Mouse (Mus musculus) liver, embryonic 15.5 days (tissue): Measurements from ENCODE around the gene Pde6d. TPM values are rescaled to one million over a fixed set of nuclear protein-coding genes. Genes with fewer than 3 reads are reported as not detected.
"Not testable (repeated sequence)": the region's sequence is repeated elsewhere in the genome, so short reads cannot be mapped to it uniquely, and the experiment has no call there.

ENCODE experiments used
- ATAC-seq: fragments of 200-750 bp; cut with Nextera tagmentation; 2 replicates; pipeline ENCODE4 v1.8.0; 2017; ENCODE audit warnings: moderate number of reproducible peaks, mild to moderate bottlenecking, moderate library complexity; ENCODE audit not compliant: insufficient read depth
- H3K27ac ChIP-seq: fragments of 300-500 bp; sonication (generic); replicated peaks from 2 replicates; pipeline ENCODE4 v1.5.1; 2015; ENCODE audit warnings: mild to moderate bottlenecking, inconsistent platforms
- H3K27me3 ChIP-seq: fragments of 300-500 bp; sonication (generic); 2 replicates; pipeline ENCODE4 v1.6.1; 2015; ENCODE audit warnings: mild to moderate bottlenecking, inconsistent platforms
- H3K36me3 ChIP-seq: fragments of 300-500 bp; sonication (generic); replicated peaks from 2 replicates; pipeline ENCODE4 v1.6.1; 2015; ENCODE audit warnings: moderate library complexity, mild to moderate bottlenecking, inconsistent platforms
- H3K4me1 ChIP-seq: fragments of 300-500 bp; sonication (generic); replicated peaks from 2 replicates; pipeline ENCODE4 v1.6.1; 2015; ENCODE audit warnings: inconsistent platforms
- H3K4me2 ChIP-seq: fragments of 300-500 bp; sonication (generic); 2 replicates; pipeline ENCODE4 v1.6.1; 2015; ENCODE audit warnings: moderate library complexity, mild to moderate bottlenecking, inconsistent platforms
- H3K4me3 ChIP-seq: fragments of 300-500 bp; sonication (generic); replicated peaks from 2 replicates; pipeline ENCODE4 v1.5.1; 2015; ENCODE audit warnings: mild to moderate bottlenecking, inconsistent platforms
- H3K9ac ChIP-seq: fragments of 300-500 bp; sonication (generic); 2 replicates; pipeline ENCODE4 v1.6.1; 2015; ENCODE audit warnings: moderate library complexity, mild to moderate bottlenecking, inconsistent platforms
- H3K9me3 ChIP-seq: fragments of 300-500 bp; sonication (generic); replicated peaks from 2 replicates; pipeline ENCODE4 v1.6.1; 2016; ENCODE audit warnings: inconsistent platforms
- whole genome bisulfite sequencing: fragments of 180-500 bp; shearing (Covaris S2); methylation state at CpG from one replicate; pipeline ENCODE4 v1.1.7; 2015; ENCODE audit warnings: mixed read lengths; ENCODE audit not compliant: insufficient replicate concordance; 5-methylcytosine and 5-hydroxymethylcytosine counted together
- polyA plus RNA-seq: library from polyadenylated mRNA; unstranded; fragments of >200 nt; fragmentation: Nextera tagmentation; extraction: Ambion mirVana; gene quantifications from 2 replicates; pipeline ENCODE4 v1.2.1, GENCODE M21; 2015

The Pde6d gene
- polyA plus RNA-seq, 1 experiment from 2014 or later: 29.0 TPM

DNA sequence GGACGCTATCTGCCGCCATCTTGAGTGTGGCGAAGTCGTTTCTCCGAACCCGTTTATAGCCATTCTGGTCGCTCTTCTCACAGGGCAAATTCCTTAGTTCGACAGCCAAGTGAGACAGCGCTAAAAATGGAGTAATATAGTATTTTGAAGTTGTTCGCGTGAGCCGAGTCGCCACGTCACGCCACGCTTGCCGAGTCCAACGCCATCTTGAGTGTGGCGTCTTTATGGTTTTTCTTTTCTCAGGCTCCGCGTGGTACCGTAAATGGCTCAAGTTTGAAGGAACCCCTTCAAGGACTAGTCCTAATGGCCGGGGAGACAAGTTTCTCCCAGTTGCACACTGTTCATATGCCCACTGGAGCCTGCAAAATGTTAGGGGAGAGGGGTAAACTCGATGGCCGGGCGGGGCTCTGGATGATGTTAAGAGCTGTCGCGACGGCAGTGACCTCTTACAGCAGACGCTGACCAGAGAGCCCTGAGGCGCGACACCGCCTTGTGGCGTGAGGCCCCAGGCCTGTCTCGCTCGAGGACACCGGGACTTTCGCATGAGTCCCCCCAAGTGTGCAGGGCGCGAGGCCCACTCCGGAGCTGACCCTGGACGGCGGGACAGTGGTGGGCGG, 56.8 kb downstream of the Pde6d start:
- H3K4me1 ChIP-seq: peaks cover 60% of the 10 kb centered on the region
- peak overlapping the region; percentile 97 for H3K27ac ChIP-seq

DNA sequence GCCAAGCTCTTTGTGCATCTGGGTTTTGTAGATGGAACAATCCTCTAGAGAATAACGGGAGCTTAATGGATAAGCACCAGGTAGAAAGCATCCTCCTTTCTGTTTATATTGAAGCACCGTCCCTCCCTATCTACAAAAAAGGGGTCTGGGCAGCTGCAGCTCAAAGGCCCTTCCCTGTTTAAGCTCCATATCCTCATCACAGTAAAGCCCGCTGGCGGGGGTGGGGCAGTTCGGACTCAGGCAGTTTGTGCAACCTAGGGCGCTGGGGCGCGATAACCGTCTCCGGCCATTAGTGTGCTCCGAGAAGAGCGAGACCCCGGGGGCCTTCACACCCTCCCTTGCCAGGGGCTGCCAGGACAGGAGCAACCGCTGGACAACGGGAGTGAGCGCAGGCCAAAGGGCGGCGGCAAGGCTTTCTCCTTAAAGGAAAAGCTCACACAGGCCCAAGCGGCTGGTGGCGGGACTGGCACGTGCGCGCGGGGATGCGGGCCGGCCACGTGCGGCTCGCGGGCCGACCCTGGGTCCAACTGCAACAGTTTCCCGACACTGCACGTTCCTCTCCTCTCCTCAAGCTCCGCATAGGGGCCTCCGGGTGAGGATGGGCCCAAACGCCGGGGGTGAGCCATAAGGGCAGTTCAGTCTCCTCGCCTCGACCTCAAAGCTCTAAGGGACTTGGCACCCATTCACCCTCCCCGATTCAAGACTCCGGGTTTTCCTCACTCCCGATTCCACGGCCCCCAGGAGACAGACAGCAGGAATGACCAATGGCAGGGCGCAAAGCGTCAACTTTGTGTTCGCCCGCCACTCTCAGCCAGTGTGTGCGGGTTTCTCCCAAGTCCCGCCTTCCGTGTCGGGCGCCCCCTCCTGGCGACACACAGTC, 57.6 kb downstream of the Pde6d start:
- WGBS: 2% methylated on average over 53 of the region's 53 CpGs
- Histone ChIP-seq H3K36me3 (peaks cover 12% of the 10 kb centered on the region), H3K9ac (peak overlapping the region; percentile 98), H3K9me3 (no peaks in the 10 kb centered on the region), H3K27ac (peak overlapping the region; percentile 97), H3K4me3 (peak overlapping the region; percentile 99), H3K4me2 (peak overlapping the region; percentile 96), H3K4me1 (peaks cover 62% of the 10 kb centered on the region), H3K27me3 (no peaks in the 10 kb centered on the region)
- ATAC-seq: peak; percentile 62

More for the DNA sequence above, 56.8 kb downstream of the Pde6d start:
- ATAC-seq: peak; percentile 6
- Histone ChIP-seq H3K4me3 (peak overlapping the region; percentile 99), H3K9ac (peak overlapping the region; percentile 98), H3K36me3 (peaks cover 14% of the 10 kb centered on the region), H3K9me3 (no peaks in the 10 kb centered on the region), H3K4me2 (peak overlapping the region; percentile 96), H3K27me3 (no peaks in the 10 kb centered on the region)
- under 1% methylated on average over 44 of the region's 44 CpGs for WGBS

DNA sequence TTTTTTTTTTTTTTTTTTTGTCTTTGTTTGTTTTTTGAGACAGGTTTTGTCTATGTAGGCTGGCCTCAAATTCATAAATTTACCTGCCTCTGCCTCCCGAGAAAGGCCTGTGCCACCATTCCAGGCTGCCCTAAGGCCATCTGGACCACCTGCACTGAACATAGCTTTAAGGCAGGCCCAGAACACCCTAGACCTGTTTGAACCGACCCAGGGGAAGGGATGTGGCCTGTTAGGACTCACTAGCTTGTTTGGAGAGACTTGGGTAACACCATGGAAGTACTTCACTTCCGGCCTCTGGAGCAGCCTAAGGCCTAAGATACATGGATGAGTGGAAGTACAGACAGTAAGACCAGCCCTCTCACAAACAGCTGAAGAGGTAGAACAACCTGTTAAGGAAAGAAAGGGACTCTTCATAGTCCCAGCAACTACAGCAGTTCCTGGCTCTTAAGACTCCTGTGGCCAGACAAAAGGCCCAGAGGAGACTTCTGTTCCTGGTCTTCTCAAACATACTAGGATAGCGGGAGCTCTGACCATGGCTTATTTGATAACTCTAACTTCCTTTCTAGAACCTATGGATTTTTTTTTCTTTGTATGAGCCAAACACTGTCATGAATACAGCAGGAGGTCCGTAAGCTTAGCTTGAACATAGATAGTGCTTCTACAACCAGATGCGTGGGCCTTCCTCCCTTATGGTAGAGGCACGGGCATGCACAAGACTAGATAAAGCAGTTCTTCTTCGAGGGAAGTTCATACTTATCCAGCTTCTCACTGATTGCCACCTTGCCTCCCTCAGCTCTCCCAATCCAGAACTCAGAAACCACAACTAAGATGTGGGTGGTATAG, 58.4 kb downstream of the Pde6d start:
- Histone ChIP-seq H3K9ac (peak overlapping the region; percentile 68), H3K4me2 (peak overlapping the region; percentile 96), H3K36me3 (peaks cover 4% of the 10 kb centered on the region), H3K4me3 (peak overlapping the region; percentile 99; the same call in 1 of the 2 replicates), H3K9me3 (no peaks in the 10 kb centered on the region), H3K27ac (peak overlapping the region; percentile 97), H3K27me3 (no peaks in the 10 kb centered on the region), H3K4me1 (peaks cover 54% of the 10 kb centered on the region)
- WGBS: 42% methylated on average over 8 of the region's 8 CpGs
- ATAC-seq: no peak

DNA sequence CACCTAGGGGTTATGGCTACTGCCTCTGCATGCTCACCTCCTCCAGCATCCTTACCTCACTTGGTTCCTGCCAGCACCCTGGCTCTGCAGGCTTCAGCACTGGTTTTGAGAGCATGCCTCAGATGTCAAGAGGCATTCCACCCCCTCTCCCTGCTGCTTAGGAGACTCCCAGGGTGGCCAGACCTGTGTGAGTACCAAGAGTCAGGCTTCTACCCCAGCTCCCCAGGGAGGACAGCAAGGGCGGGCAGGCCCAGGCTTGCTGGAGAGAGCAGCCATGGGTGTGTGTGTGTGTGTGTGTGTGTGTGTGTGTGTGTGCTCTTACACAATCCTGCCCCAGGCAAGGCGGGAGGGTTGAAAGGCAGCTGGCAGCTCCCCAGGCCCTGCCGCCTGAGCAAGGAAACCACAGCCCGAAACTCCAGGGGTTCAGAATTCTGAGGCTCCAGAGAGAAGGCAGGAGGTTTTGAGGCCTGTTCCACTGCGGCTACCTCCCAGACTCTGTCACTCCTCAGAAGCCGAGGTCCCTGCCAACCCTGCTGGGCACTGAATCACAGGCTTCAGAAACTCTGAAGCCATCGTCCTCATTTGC, 60.0 kb downstream of the Pde6d start:
- no peak for ATAC-seq
- Histone ChIP-seq H3K9me3 (no peaks in the 10 kb centered on the region), H3K4me1 (peaks cover 41% of the 10 kb centered on the region), H3K36me3 (no peaks in the 10 kb centered on the region), H3K27me3 (0 out of 2 replicates have a peak, but pooled peaks cover 4% of the 10 kb centered on the region), H3K4me3 (no peak overlapping the region), H3K27ac (peak overlapping the region; percentile 33; the same call in 1 of the 2 replicates), H3K9ac (no peak overlapping the region), H3K4me2 (no peak overlapping the region)
- WGBS: 73% methylated on average over 7 of the region's 7 CpGs

DNA sequence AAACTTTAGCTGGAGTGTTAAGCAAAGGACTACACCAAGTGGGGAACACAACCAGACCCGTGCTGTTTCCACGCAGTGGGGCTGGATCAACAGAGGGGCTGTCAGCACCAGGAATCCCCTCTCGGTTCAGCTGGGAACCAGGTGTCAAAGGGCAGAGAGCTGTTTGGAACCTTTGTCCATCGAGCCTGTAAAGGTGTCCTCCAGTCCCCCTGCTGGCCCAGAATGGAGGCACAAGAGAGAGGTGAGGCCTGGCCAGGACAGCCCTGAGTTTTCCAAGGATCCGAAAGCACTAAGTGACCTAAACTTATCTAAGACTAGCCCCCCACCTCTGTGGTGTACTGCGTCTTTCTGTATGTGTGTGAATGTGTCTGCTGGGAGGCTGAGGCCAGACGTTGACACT, 62.1 kb downstream of the Pde6d start:
- WGBS: 30% methylated on average over 7 of the region's 7 CpGs
- H3K4me1 ChIP-seq: peaks cover 34% of the 10 kb centered on the region

DNA sequence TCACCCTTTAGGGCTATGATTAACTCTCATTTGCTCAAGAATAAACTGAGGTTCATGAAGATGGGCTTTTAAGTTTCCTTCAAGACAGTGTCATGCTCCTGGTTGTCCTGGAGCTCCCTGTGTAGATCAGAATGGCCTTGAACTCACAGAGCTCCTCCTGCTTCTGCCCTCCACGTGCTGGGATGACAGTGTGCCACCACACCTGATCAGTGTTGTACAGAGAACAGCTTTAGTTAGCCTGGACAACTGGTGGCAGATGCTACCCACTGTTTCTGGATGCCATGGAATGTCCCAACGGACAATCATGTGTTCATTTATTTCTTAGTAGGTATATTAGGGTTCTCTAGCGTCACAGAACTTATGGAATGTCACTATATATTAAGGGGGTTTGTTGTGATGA, 65.4 kb downstream of the Pde6d start:
- H3K27ac ChIP-seq: no peak overlapping the region
- H3K9ac ChIP-seq: no peak overlapping the region
- WGBS: 59% methylated on average over 3 of the region's 3 CpGs
- peaks cover 8% of the 10 kb centered on the region for H3K4me1 ChIP-seq
- no peak for ATAC-seq
- no peaks in the 10 kb centered on the region for H3K36me3 ChIP-seq
- no peak overlapping the region for H3K4me2 ChIP-seq
- no peak overlapping the region for H3K4me3 ChIP-seq
- 0 out of 2 replicates have a peak, but pooled peaks cover 4% of the 10 kb centered on the region for H3K27me3 ChIP-seq
- H3K9me3 ChIP-seq: no peaks in the 10 kb centered on the region

More for the DNA sequence above, 62.1 kb downstream of the Pde6d start:
- ATAC-seq: no peak
- Histone ChIP-seq H3K4me2 (no peak overlapping the region), H3K27ac (no peak overlapping the region), H3K9me3 (no peaks in the 10 kb centered on the region), H3K36me3 (no peaks in the 10 kb centered on the region), H3K9ac (no peak overlapping the region), H3K4me3 (no peak overlapping the region), H3K27me3 (0 out of 2 replicates have a peak, but pooled peaks cover 4% of the 10 kb centered on the region)

DNA sequence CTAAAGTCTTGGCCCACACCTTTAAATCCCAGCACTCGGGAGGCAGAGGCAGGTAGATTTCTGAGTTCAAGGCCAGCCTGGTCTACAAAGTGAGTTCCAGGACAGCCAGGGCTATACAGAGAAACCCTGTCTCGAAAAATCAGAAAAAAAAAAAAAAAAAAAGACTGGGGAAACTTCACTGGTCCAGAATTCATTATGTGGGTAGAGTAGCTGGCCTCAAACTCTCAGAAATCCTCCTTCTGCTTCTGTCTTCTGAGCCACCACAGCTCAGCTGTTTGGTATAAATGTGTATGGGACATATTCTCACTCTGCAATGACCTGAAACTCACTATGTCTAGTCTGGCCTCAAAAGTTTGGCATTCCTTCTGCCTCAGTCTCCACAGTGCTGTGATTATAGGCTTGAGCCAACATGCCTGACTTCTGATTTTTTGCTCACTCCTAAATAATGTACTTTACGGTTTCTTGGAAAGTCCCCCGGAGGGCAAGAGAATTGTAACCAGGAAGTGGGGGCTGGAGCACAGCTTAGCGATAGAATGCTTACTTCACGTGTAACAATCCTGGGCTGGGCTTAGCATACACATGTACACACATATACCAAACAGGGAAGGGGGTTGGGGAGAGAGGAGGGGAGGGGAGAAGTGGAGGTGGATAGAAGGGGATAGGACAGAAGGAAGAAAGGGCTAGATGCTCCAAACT, 66.6 kb downstream of the Pde6d start:
- no peaks in the 10 kb centered on the region for H3K9me3 ChIP-seq
- 0 out of 2 replicates have a peak, but pooled peaks cover 4% of the 10 kb centered on the region for H3K27me3 ChIP-seq
- no peak overlapping the region for H3K27ac ChIP-seq
- no peaks in the 10 kb centered on the region for H3K36me3 ChIP-seq
- no peak overlapping the region for H3K4me2 ChIP-seq
- no peak for ATAC-seq
- peaks cover 18% of the 10 kb centered on the region for H3K4me1 ChIP-seq
- no peak overlapping the region for H3K4me3 ChIP-seq
- 45% methylated on average over 6 of the region's 6 CpGs for WGBS
- no peak overlapping the region for H3K9ac ChIP-seq

DNA sequence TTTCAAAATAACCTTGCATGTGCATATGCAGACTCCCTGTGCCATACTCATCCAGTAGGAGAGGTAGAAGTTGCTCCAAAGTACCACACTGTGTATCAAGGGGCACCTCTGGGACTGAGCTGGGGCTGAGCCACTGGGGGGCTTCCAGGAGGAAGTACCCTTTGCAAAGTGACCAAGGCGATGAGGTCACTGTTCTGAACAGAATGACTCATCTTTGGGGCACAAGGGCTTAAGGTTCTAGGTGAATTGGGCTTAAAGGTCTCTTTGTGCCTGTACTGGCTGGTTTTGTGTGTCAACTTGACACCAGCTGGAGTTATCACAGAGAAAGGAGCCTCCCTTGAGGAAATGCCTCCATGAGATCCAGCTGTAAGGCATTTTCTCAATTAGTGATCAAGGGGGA, 69.4 kb downstream of the Pde6d start:
- not testable (repeated sequence) for H3K9me3 ChIP-seq, H3K4me3 ChIP-seq, H3K4me2 ChIP-seq, H3K36me3 ChIP-seq, H3K27me3 ChIP-seq, H3K9ac ChIP-seq, H3K27ac ChIP-seq, ATAC-seq
- WGBS: 46% methylated on average over 1 of the region's 1 CpGs
- peaks cover 32% of the 10 kb centered on the region for H3K4me1 ChIP-seq

DNA sequence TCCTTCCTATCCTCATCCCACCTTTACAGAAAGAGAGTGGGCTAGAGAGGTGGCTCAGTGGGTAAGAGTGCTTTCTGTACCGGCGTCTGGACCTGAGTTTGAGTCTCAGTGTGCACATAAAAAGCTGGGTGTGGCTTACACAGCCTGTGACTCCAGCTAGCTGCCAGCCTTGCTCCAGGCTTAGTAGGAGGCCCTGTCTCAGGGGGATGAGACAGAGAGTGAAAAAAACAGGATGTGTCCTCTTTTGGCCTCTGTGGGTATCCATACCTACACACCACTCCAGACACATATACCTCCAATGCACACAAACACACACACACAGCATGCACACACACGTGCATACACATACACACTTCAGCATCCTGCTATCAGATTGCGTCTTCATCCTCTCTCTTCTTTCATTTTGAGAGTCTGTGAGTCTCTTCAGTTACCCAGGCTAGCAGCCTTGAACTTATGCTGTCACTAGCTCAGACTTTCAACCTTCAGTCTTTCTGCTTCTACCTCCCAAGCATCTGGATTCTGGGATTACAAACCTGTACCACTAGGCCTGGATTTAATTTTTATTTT, 70.2 kb downstream of the Pde6d start:
- 75% methylated on average over 4 of the region's 4 CpGs for WGBS
- no peak overlapping the region for H3K27ac ChIP-seq
- no peak overlapping the region for H3K4me2 ChIP-seq
- no peaks in the 10 kb centered on the region for H3K36me3 ChIP-seq
- ATAC-seq: no peak
- H3K4me1 ChIP-seq: peaks cover 34% of the 10 kb centered on the region
- H3K4me3 ChIP-seq: no peak overlapping the region
- no peaks in the 10 kb centered on the region for H3K27me3 ChIP-seq
- H3K9ac ChIP-seq: no peak overlapping the region
- H3K9me3 ChIP-seq: no peaks in the 10 kb centered on the region
